Mouse (Mus musculus) MEL (cell line): ENCODE results near the gene Tmem151a. TPM values are rescaled to one million over a fixed set of nuclear protein-coding genes. Genes with fewer than 3 reads are reported as not detected.
A peak's percentile ranks its signal among the peaks of the same experiment; 100 is the strongest.

Experiments
- DNase-seq: peaks from one replicate; pipeline ENCODE4 v3.0.0; 2011; ENCODE audit warnings: low read depth, low spot score
- H3K27ac ChIP-seq: 2 replicates; pipeline ENCODE4 v1.5.1; 2012; ENCODE audit warnings: low read depth, mild to moderate bottlenecking, control low read depth, low read length, moderate library complexity; ENCODE audit not compliant: control insufficient read depth
- H3K27me3 ChIP-seq, 2 experiments: fragments of 150-350 bp in 1 of 2; sonication (generic) in 1 of 2; 2 replicates each; pipeline ENCODE4 v1.6.1; 2012; ENCODE audit warnings: low read length in 2 of 2, mild to moderate bottlenecking in 2 of 2, improper control_type of control experiment in 1 of 2, moderate library complexity in 1 of 2; ENCODE audit not compliant: insufficient read depth in 2 of 2, control insufficient read depth in 1 of 2
- H3K36me3 ChIP-seq, 2 experiments: 2 replicates each; pipeline ENCODE4 v1.6.1; 2012 to 2014; ENCODE audit warnings: low read length in 2 of 2, improper control_type of control experiment in 1 of 2, inconsistent platforms in 1 of 2, mild to moderate bottlenecking in 1 of 2; ENCODE audit not compliant: insufficient read depth in 2 of 2, control insufficient read depth in 1 of 2
- H3K4me1 ChIP-seq, 2 experiments: fragments of 150-350 bp in 1 of 2; sonication (generic) in 1 of 2; 2 replicates each; pipeline ENCODE4 v1.6.1; 2012; ENCODE audit warnings: low read length in 2 of 2, improper control_type of control experiment in 1 of 2, mild to moderate bottlenecking in 1 of 2; ENCODE audit not compliant: insufficient read depth in 2 of 2, control insufficient read depth in 1 of 2
- H3K4me3 ChIP-seq, 2 experiments: fragments of 150-350 bp in 1 of 2; sonication (generic) in 1 of 2; 2 replicates each; pipeline ENCODE4 v1.5.1; 2012; ENCODE audit warnings: low read depth in 2 of 2, low read length in 2 of 2, mild to moderate bottlenecking in 2 of 2, moderate library complexity in 2 of 2, control low read depth in 1 of 2, improper control_type of control experiment in 1 of 2; ENCODE audit not compliant: control insufficient read depth in 1 of 2, insufficient read depth in 1 of 2
- H3K79me2 ChIP-seq: 2 replicates; pipeline ENCODE4 v1.6.1; 2012; ENCODE audit warnings: mild to moderate bottlenecking, low read length, moderate library complexity; ENCODE audit not compliant: control insufficient read depth, poor library complexity, insufficient read depth
- H3K9ac ChIP-seq: 2 replicates; pipeline ENCODE4 v1.6.1; 2012; ENCODE audit warnings: low read depth, mild to moderate bottlenecking, control low read depth, low read length, moderate library complexity; ENCODE audit not compliant: control insufficient read depth, poor library complexity, severe bottlenecking
- H3K9me3 ChIP-seq: fragments of 150-350 bp; sonication (generic); replicated peaks from 2 replicates; pipeline ENCODE4 v1.6.1; 2012; ENCODE audit warnings: mild to moderate bottlenecking, low read length, improper control_type of control experiment, moderate library complexity; ENCODE audit not compliant: insufficient read depth
- CTCF ChIP-seq, 3 experiments: IDR thresholded peaks in 2 of 3; conservative IDR thresholded peaks in 1 of 3; 2 replicates each; pipeline ENCODE4 v1.5.1; 2011 to 2012; ENCODE audit warnings: low read length in 3 of 3, low read depth in 2 of 3, mild to moderate bottlenecking in 2 of 3, improper control_type of control experiment in 1 of 3, inconsistent platforms in 1 of 3, mixed read lengths in 1 of 3, moderate library complexity in 1 of 3; ENCODE audit not compliant: control insufficient read depth in 1 of 3, insufficient read depth in 1 of 3, poor library complexity in 1 of 3, severe bottlenecking in 1 of 3
- E2F4 ChIP-seq: IDR thresholded peaks from 2 replicates; pipeline ENCODE4 v1.6.1; 2011; ENCODE audit warnings: low read depth, low read length, improper control_type of control experiment, borderline replicate concordance
- HCFC1 ChIP-seq: IDR thresholded peaks from 2 replicates; pipeline ENCODE4 v1.6.1; 2012; ENCODE audit warnings: low read depth, mild to moderate bottlenecking, inconsistent platforms, low read length, improper control_type of control experiment, moderate library complexity
- KAT2A ChIP-seq: conservative IDR thresholded peaks from 2 replicates; pipeline ENCODE4 v1.6.1; 2012; ENCODE audit warnings: low read depth, low read length, improper control_type of control experiment, inconsistent platforms
- MAFK ChIP-seq: IDR thresholded peaks from 2 replicates; pipeline ENCODE4 v1.6.1; 2011; ENCODE audit warnings: low read depth, mild to moderate bottlenecking, low read length, improper control_type of control experiment, borderline replicate concordance
- MEF2A ChIP-seq: IDR thresholded peaks from 2 replicates; pipeline ENCODE4 v1.6.1; 2014; ENCODE audit warnings: low read depth, mild to moderate bottlenecking, inconsistent platforms, low read length, improper control_type of control experiment; ENCODE audit not compliant: poor library complexity, insufficient replicate concordance, severe bottlenecking; ENCODE audit errors: extremely low read depth
- NELFE ChIP-seq: IDR thresholded peaks from 2 replicates; pipeline ENCODE4 v1.6.1; 2011; ENCODE audit warnings: low read depth, low read length, improper control_type of control experiment
- POLR2A ChIP-seq, 2 experiments: IDR thresholded peaks; 2 replicates each; pipeline ENCODE4 v1.6.1; 2011 to 2012; ENCODE audit warnings: low read length in 2 of 2, mild to moderate bottlenecking in 2 of 2, control low read depth in 1 of 2, improper control_type of control experiment in 1 of 2, low read depth in 1 of 2, moderate library complexity in 1 of 2; ENCODE audit not compliant: control insufficient read depth in 1 of 2, insufficient read depth in 1 of 2, poor library complexity in 1 of 2
- POLR2AphosphoS5 ChIP-seq: IDR thresholded peaks from 2 replicates; pipeline ENCODE4 v1.6.1; 2012; ENCODE audit warnings: low read depth, borderline replicate concordance, mild to moderate bottlenecking, inconsistent platforms, low read length, moderate library complexity, mixed read lengths
- RAD21 ChIP-seq: IDR thresholded peaks from 2 replicates; pipeline ENCODE4 v1.6.1; 2011; ENCODE audit warnings: mild to moderate bottlenecking, low read depth, low read length, improper control_type of control experiment
- RCOR1 ChIP-seq: IDR thresholded peaks from 2 replicates; pipeline ENCODE4 v1.6.1; 2012; ENCODE audit warnings: low read depth, mild to moderate bottlenecking, inconsistent platforms, low read length, improper control_type of control experiment
- TCF12 ChIP-seq: IDR thresholded peaks from 2 replicates; pipeline ENCODE4 v1.6.1; 2014; ENCODE audit warnings: low read depth, mild to moderate bottlenecking, inconsistent platforms, low read length, improper control_type of control experiment, moderate library complexity
- UBTF ChIP-seq: IDR thresholded peaks from 2 replicates; pipeline ENCODE4 v1.6.1; 2012; ENCODE audit warnings: low read depth, mild to moderate bottlenecking, inconsistent platforms, low read length, improper control_type of control experiment, moderate library complexity, borderline replicate concordance; ENCODE audit not compliant: insufficient read depth
- ZKSCAN1 ChIP-seq: IDR thresholded peaks from 2 replicates; pipeline ENCODE4 v1.6.1; 2012; ENCODE audit warnings: low read depth, mild to moderate bottlenecking, inconsistent platforms, low read length, improper control_type of control experiment, moderate library complexity
- ZNF384 ChIP-seq: IDR thresholded peaks from 2 replicates; pipeline ENCODE4 v1.6.1; 2012; ENCODE audit warnings: low read depth, mild to moderate bottlenecking, inconsistent platforms, low read length, improper control_type of control experiment
- polyA plus RNA-seq, 2 experiments: library from polyadenylated mRNA; stranded (reverse) in 1 of 2; unstranded in 1 of 2; fragments of >175 nt in 1 of 2; fragments of >200 nt in 1 of 2; gene quantifications; 2 replicates each; pipeline versions ENCODE4 v1.2.1 to v1.2.4; 2012; ENCODE audit warnings: low replicate concordance in 2 of 2, low read depth in 1 of 2; ENCODE audit not compliant: insufficient read length in 2 of 2, insufficient read depth in 1 of 2, missing spikeins in 1 of 2
- total RNA-seq: library from RNA; depleted of rRNA; stranded (reverse); fragments of 300-350 nt; gene quantifications from 2 replicates; pipeline ENCODE4 v1.2.3, GENCODE M21; 2012

Tmem151a gene
- total and polyA plus RNA-seq, 3 experiments = 0.63 TPM; not detected in 2

DNA sequence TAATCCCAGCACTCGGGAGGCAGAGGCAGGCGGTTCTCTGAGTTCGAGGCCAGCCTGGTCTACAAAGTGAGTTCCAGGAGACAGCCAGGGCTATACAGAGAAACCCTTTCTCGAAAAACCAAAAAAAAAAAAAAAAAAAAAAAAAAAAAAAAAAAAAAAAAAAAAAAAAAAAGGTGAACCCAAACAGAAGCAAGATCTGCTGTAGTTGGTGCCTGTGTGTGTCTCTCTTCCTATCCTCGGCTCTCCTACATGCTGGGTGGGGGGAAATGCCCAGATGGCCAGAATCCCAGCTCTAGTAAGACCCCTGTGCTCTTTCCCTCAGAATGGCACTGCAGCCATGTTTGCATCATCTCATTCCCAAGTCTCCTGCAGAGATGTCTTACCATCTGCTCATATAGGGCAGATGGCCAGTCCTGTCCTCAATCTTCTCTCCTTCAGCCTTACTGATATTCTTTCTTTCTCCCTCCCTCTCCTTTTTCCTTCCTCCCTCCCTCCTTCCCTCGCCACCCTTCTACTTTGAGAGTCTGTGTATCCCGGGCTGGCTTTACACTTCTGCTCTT lies 38.8 kb upstream of the Tmem151a start:
- TF ChIP-seq MAFK = no peak
- TF ChIP-seq POLR2A (IDR thresholded peaks at IDR 0.05; ENCODE audit: control insufficient read depth in 1 of 2, insufficient read depth in 1 of 2, low read depth in 1 of 2, low read length in 2 of 2, poor library complexity in 1 of 2) = no peak
- TF ChIP-seq E2F4 = no peak
- TF ChIP-seq NELFE = no peak
- TF ChIP-seq ZNF384 = peak; percentile 26; the same call in 1 of the 2 replicates
- H3K79me2 ChIP-seq = no peaks in the 10 kb centered on the region
- H3K9me3 ChIP-seq = no peaks in the 10 kb centered on the region
- no peaks in the 10 kb centered on the region for H3K36me3 ChIP-seq
- H3K27ac ChIP-seq = no peak overlapping the region
- no peak for DNase-seq
- H3K4me1 ChIP-seq = no peaks in the 10 kb centered on the region
- no peaks in the 10 kb centered on the region; a peak in 2 of 4 replicates for H3K27me3 ChIP-seq
- no peak overlapping the region for H3K4me3 ChIP-seq
- no peak overlapping the region for H3K9ac ChIP-seq

DNA sequence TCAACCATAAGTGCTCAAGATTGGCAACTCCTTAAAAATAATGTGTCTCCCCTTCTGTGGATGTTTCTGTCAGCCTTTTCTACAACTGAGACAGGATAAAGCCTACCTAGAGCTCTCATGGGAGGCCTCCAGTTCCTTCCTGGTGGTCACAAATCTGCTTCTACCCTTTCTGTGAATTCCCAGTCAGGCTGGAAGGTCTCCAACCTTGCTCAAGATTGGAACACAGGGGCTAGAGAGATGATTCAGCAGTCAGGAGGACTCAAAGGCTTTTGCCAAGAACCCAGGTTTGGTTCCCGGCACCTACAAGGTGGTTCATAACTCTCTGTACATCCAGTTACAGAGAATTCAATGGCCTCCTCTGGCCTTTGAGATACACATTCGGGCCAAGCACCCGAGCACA lies 37.9 kb upstream of the Tmem151a start:
- Histone ChIP-seq H3K4me1 (peaks cover 0 to 6% of the 10 kb centered on the region in 2 experiments; a peak in 1 of 4 replicates), H3K36me3 (no peaks in the 10 kb centered on the region), H3K9me3 (no peaks in the 10 kb centered on the region), H3K27ac (no peak overlapping the region), H3K9ac (no peak overlapping the region), H3K27me3 (no peaks in the 10 kb centered on the region; a peak in 2 of 4 replicates), H3K4me3 (no peak overlapping the region), H3K79me2 (no peaks in the 10 kb centered on the region)
- TF ChIP-seq UBTF (no peak), E2F4 (no peak), RCOR1 (no peak), HCFC1 (no peak), CTCF (IDR thresholded peaks at IDR 0.05 in 2 of 3, conservative IDR thresholded peaks at IDR 0.05 in 1 of 3; ENCODE audit: control insufficient read depth in 1 of 3, insufficient read depth in 1 of 3, low read depth in 2 of 3, low read length in 3 of 3, poor library complexity in 1 of 3, severe bottlenecking in 1 of 3) (no peak), POLR2AphosphoS5 (no peak), KAT2A (no peak), RAD21 (no peak), NELFE (no peak), TCF12 (no peak), ZKSCAN1 (no peak)
- DNase-seq = no peak

DNA sequence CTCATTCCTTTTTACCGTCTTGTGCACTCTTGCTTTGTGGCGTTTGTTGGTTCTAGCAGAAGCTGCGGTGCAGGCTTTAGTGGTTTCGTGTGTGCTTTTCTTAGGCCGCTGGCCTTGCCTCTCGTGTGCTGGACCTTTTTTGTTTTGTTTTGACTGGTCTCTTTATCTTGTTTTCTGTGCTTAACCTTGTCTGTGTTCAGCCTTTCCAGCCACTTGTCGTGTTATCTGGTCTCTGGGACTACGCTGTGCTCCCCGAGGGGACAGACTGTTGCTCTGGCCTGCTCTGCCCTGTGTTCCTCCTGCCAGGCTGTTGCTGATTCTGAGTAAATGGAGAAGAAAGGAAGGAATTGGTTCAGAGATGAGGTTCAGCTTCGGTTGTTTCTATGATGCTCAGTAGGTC lies 37.2 kb upstream of the Tmem151a start:
- DNase-seq = no peak
- H3K79me2 ChIP-seq = peaks cover 5% of the 10 kb centered on the region; the same call in 1 of the 2 replicates
- no peak overlapping the region for H3K9ac ChIP-seq
- H3K4me1 ChIP-seq = peaks cover 0 to 6% of the 10 kb centered on the region in 2 experiments; a peak in 1 of 4 replicates
- no peaks in the 10 kb centered on the region for H3K36me3 ChIP-seq
- no peak overlapping the region for H3K27ac ChIP-seq
- no peaks in the 10 kb centered on the region for H3K9me3 ChIP-seq
- H3K4me3 ChIP-seq = no peak overlapping the region
- no peak for TF ChIP-seq CTCF (IDR thresholded peaks at IDR 0.05 in 2 of 3, conservative IDR thresholded peaks at IDR 0.05 in 1 of 3; ENCODE audit: control insufficient read depth in 1 of 3, insufficient read depth in 1 of 3, low read depth in 2 of 3, low read length in 3 of 3, poor library complexity in 1 of 3, severe bottlenecking in 1 of 3)
- no peak for TF ChIP-seq MEF2A
- TF ChIP-seq HCFC1 = no peak
- no peak for TF ChIP-seq NELFE
- no peak for TF ChIP-seq RAD21
- no peaks in the 10 kb centered on the region; a peak in 2 of 4 replicates for H3K27me3 ChIP-seq
